Mouse (Mus musculus) MN1 (cell line): ENCODE measurements around the gene Nr1h4.
A peak's percentile ranks its signal among the peaks of the same experiment; 100 is the strongest.

ENCODE experiments used
- DNase-seq: peaks from one replicate; pipeline ENCODE4 v3.0.0-alpha.2; 2016; ENCODE audit warnings: low spot score

Gene Nr1h4

DNA sequence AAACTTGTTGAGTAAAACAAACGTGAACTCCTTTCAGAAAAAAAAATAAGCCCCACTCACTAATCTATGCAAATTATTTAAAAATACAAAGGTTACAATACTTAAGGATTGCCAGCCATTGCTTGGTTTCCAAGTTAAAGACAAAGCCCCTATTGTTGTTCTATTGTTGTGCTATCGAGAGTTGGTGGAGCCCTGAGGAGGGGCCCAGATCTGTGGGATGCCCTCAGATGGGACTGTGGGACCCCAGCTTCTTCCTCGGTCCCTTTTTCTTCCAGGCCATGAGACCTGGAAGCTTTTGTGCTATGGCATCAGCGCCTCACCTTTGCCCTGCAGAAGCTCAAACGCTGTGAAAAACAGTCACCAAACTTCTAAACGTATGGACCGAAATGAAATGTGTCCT, 51.7 kb downstream of the Nr1h4 start:
- DNase-seq, result no peak

GRCm38 (mm10) chr10:89478766-89479165, 54.6 kb downstream of the Nr1h4 start:
- no peak for DNase-seq

DNA sequence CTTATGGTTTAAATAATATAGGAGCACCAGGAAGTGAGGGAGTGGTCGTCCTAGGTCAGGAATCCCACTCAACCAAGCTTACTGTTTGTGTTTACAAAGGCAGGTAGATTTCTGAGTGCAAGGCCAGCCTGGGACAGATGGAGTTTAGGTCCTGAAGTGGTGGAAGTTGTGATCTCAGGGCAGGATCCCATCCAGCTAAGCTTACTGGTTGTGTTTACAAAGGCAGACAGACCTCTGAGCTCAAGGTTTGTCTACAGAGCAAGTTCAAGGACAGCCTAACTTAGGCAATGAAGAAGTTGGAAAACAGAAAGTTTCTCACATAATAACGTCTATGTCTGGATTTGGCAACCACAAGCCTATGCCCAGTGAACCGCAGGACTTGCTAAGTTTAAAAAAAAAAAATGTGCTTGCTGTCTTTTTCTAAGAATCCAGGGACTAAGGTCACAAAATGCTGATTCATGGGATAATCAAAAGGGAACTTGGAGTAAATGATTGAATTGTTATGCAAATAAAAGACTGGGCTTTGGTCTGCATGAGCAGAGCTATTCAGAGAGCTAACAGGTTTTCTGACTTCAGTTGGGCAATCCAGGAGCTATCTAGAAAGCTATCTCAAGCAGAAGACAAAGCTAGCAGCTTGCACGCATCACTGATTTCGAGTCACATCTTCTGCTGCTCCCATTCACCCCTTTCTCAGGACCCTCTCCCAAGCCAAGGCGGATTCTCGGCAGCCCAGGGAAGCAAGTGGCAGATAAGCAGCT, 62.6 kb downstream of the Nr1h4 start:
- DNase-seq, result no peak

GRCm38 (mm10) chr10:89464760-89465405, 68.5 kb downstream of the Nr1h4 start:
- no peak for DNase-seq

GRCm38 (mm10) chr10:89462890-89463289, 70.5 kb downstream of the Nr1h4 start:
- no peak for DNase-seq

DNA sequence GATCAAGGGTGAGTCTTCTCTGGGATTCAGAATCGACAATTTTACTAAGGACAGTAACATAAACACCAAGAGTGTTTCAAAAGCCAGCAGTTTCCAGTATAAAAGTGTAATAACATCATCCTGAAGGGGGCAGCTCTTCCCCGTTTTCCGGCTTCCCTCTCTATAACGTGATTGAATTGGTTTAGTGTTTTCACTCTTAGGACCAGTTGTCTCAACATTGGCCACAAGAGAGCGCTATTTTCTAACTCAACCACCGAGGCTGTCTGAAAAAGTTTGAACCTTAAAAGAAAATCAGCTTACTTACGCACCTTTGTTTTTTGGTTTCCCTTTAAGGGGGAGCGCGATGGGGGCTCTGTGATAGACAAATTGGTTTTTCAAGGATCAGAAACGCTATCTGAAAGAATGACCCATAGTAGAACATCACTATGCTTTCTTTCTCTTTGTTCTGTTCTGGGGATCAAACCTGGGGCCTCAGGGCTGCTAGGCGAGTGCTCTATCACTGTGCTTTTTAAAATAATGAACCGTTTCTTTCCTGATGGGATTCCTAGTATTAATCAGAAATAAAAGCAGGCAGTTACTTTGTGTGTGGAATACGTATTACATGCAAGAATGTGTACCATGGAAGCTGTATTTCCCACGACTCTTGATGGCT, 71.4 kb downstream of the Nr1h4 start:
- peak; percentile 93 for DNase-seq

GRCm38 (mm10) chr10:89460972-89461371, 72.4 kb downstream of the Nr1h4 start:
- DNase-seq, result no peak

DNA sequence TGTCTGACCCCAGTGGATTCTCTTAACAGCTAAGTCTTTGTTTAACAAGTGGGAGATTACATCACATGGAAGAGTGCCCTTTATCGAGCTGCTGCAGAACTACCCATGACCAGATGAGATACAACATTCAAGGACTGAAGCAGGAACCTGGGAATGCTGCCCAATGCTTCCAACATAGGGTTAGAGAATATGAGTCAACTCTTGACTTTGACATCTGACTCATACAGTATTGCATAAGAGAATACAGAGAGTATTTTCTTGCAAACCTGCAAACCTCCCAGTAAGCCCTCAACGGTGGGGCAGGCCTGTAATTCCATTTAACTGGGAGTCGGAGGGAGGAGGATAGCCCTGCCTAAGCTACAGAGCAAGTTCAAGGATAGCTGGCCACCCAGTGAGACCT, 74.6 kb downstream of the Nr1h4 start:
- no peak for DNase-seq

GRCm38 (mm10) chr10:89453794-89454193, 79.6 kb downstream of the Nr1h4 start:
- DNase-seq, result no peak

GRCm38 (mm10) chr10:89453068-89453641, 80.2 kb downstream of the Nr1h4 start:
- DNase-seq, result no peak

DNA sequence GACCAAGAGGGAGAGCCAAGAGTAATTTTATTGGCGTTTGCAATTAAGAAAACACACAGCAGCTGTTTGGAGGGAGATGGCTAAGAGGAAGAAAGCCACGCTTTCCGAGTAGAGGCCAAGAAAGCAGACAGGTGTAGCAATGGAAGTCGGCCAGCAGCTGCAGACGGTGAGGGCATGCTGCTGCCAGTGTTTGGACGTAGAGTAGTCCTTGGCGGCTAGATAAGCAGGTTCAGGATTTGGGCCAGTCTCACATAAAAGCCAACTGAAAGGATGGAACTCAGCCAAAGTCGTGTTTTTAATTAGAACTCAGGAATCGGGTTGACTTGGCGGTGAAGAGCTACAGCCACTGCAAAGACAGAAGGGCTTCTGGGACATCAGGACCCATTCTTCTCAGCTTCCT, 83.0 kb downstream of the Nr1h4 start:
- peak; percentile 48 for DNase-seq

GRCm38 (mm10) chr10:89444381-89444780, 89.0 kb downstream of the Nr1h4 start:
- no peak for DNase-seq

DNA sequence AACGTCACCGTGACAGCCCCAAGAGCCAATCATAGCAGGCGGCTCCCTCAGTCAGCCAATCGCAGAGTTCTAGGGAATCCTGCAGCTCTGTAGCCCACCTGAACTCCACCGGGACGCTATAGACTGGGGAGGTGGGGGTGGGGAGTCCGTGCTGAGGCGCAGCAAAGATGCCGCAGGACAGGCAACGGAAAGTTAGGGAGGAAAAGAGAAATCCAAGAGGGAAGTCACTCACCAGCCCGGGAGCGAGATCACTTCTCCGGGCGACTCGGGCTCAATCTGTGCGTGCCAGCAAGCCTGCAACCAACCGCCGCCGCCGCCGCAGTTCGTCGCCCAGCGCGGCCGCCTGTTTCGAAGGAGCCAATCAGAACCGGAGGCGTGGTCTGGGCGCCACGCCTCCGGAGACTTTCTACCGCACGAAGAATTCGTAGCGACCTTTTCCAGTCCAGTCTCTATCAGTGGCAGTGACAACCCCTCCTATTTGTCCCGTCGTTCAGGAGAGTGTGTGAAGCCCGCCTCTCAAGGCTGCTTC, 89.7 kb downstream of the Nr1h4 start, which contains the start of gene Gas2l3:
Gas2l3 (minus strand) TSS at position 345 of the 529 bp plus-strand sequence.
- DNase-seq, result peak; percentile 91

GRCm38 (mm10) chr10:89443115-89443622, 90.2 kb downstream of the Nr1h4 start:
- DNase-seq, result peak; percentile 37

GRCm38 (mm10) chr10:89442640-89443039, 90.7 kb downstream of the Nr1h4 start:
- DNase-seq, result no peak

GRCm38 (mm10) chr10:89441961-89442360, 91.4 kb downstream of the Nr1h4 start:
- no peak for DNase-seq

DNA sequence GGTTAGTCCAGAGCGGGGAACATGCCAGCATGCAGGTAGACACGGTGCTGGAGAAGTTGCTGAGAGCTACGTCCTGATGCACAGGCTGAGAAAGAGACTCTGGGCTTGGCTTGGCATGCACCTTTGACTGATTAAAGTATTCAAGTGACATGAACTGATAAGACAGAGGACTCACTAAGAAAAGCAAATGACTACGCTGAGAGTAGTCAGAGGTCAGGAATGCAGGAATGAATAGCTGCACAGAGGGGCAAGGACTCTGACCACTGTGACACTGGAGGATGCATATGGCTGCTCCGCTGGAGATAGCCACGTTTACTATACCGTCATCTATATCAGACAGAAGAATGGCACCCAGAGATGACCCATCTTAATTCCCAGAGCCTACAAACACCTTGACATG, 94.0 kb downstream of the Nr1h4 start:
- DNase-seq, result no peak

- no peak for DNase-seq
Measured at GRCm38 (mm10) chr10:89437996-89438395, 95.4 kb downstream of the Nr1h4 start.

DNA sequence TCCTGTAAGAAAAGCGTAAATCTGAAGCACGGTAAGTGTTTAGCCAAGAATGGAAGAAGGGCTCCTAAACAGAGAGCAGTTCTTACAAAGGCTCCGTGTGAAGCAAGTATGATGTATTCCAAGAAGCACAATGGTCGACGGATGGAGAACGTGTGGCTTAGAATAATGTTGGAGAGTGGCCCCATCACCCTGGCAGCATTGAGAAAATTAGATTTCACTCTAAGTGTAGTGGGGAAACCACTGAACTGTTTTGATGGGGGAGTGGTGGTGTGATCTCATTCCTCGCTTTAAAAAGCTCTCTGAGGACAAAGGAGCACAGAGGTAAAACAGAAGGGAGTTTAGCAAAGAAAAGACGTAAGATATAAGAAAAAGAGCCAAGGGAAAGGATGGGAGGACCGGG, 95.9 kb downstream of the Nr1h4 start:
- no peak for DNase-seq

GRCm38 (mm10) chr10:89435920-89436319, 97.5 kb downstream of the Nr1h4 start:
- no peak for DNase-seq

- DNase-seq, result no peak
Measured at GRCm38 (mm10) chr10:89435413-89435812, 98.0 kb downstream of the Nr1h4 start.

GRCm38 (mm10) chr10:89434509-89435210, 98.7 kb downstream of the Nr1h4 start:
- DNase-seq, result no peak
